Mouse (Mus musculus) lung, postnatal 14 days (tissue): ENCODE results near the gene Krt80.
A peak's percentile ranks its signal among the peaks of the same experiment; 100 is the strongest.

Experiments used
- DNase-seq: peaks from one replicate; pipeline ENCODE4 v3.0.0; 2021

The Krt80 gene

DNA sequence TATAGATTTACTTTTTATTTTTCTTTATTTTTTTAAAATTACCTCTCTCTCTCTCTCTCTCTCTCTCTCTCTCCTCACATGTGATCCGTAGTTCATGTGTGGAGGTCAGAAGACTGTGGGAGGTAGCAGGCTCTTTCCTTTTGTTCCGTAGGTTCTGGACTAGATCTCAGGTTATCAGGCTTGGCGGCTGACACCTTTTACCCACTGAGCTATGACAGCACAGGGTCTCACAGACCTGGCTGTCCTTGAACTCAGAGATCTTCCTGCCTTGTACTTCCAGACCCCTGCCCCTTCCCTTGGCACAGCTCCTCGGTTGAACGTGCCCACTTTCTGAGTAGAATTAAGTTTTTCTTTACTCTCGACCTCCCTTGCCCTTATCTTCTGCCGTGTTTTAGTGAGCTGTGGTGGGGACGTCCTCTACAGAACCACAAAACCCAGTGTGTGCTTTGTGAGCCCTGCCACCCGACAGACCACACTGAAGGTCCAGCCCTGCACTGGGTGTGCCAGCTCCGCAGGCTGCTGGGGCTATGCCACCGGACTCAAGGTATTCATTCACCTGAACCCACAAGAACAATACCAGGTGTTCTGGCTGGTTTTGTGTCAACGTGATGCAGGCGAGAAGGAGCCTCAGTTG, 53.6 kb downstream of the Krt80 start:
- no peak for DNase-seq

GRCm38 (mm10) chr15:101315832-101316231, 54.1 kb downstream of the Krt80 start:
- DNase-seq = peak; percentile 93

DNA sequence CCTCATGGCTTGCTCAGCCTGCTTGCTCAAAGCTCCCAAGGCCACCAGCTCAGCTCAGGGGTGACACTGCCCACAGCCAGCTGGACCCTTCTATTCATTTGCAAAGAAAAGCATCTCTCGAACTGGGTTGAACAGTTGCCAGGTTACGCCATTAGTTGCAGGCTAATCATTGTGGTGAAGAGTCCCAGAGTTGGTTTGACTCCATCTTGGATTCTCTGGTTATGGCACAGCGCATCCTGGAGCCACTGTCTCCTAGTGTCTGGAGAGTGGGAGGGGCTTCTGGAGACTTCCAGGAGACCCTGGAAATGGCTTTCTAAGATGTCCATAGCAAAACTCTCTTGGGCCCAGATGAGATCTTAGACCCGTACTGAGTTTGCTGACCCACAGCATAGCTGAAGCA, 54.6 kb downstream of the Krt80 start:
- DNase-seq = no peak

- no peak for DNase-seq
Measured at GRCm38 (mm10) chr15:101312006-101312405, 58.0 kb downstream of the Krt80 start.

- DNase-seq = no peak
Measured at GRCm38 (mm10) chr15:101311087-101311770, 58.7 kb downstream of the Krt80 start.

DNA sequence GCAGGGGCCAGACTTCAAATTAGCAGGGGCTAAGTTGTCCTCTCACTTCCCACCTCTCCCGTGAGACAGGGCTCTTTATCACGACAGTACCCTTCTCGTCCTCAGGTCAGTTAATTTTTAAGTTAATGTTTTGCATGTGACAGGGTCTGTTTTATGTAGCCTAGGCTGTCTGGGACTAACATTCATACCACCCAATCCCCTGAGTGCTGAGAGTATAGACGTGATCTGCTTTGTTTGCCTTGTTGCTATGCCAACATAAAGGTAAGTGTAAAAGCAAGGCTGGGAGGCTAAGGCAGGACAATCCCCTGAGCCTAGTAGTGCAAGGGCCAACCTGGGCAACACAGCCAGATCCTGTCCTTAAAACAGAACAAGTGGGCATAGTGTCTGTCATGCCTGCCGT, 60.5 kb downstream of the Krt80 start:
- no peak for DNase-seq

DNA sequence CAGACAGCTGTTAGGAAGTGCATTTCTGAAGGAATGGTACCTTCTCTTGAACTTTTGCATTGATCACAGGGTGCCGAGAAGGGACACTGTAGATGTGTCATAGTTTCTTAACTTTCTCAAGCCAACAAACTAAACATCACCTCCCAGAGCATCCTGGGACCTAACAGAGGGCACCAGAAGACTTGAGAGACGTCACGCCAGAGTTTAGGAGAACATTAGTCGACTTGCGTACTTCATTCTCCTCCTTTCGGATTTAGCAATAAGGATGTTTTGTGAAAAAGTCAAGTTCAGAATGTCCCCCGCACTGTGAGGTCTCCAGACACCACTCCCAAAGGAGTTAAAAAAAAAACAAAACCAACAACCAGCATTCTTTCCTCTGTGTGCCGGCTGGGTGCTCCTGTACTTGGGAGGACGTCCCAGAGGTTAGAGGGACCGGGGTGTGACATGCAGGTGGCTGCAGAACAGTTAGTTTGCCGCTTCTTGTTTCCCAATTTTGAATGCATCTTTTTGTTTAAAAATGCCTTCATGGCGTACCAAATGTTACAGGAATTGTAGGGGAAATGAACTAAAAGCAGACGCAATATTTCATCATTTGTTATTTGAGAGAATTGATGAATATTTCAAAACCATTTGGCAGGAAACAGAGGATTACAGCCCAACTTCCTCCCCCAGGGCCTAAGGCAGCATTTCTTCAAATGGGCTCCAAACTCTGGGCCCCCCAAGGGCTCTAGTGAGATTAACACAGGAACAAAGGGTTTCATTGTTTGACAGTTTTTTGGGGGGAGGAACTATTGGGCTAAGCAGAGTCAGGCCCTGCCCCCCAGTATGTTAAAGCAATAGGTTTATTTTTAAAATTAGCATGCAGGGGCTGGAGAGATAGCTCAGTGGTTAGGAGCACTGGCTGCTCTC, 61.3 kb downstream of the Krt80 start:
- DNase-seq = no peak

DNA sequence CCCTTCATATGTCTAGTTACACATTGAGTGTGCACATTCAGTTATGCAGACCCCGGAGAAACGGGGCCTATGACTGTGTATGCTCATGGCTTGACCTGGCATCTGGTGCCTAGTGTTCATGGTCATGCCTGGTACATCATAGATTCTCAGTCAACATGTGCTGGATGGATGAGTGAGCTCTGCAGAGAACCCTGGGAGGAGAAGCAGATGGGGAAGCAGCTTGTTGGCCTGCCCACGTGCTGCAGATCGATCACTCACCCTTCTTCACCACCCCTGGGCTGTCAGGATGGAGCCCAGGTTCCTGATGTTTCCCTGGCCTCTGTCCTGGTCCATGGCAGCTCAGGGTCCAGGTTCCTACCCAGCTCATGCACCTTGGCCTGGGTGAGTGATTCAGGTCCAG, 63.5 kb downstream of the Krt80 start:
- no peak for DNase-seq

DNA sequence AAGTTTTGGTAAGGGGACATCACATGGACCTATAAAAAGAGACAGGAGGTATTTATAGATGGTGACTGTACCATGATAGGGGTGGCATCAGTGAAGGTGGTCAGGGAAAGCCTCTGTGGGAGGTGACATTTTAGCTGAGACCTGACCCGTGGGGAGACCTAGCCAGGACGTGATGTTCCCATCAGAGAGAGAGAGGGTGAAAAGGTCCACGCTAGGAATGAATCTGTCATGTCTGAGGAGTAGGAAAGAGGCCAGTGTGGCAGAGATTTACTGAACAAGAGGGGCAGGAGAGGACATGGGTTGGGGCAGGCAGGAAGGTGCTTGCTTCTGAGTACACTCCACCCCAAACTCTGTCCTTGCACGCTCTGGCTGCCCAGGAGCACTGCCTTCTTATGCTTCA, 66.1 kb downstream of the Krt80 start:
- no peak for DNase-seq

DNA sequence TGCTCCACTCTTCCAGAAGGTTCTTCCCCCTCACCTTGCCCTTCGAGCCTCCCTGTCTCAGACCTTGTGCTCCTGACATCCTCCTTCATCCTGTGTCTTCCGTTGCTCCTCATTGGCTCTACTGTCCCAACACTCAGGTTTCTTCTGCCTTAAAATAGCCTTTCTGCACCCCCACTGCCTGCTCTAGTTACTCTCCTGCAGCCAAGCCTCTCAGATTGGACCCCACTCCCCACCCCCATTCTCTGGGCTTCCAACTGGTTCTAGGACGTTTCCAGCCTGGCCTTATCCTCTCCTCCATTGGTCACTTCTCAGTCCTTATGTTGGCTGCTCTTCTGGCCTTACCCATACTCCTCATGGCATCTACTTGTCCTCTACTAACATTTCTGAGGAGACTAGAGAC, 67.8 kb downstream of the Krt80 start:
- no peak for DNase-seq

- no peak for DNase-seq
Measured at GRCm38 (mm10) chr15:101300128-101300527, 69.8 kb downstream of the Krt80 start.

DNA sequence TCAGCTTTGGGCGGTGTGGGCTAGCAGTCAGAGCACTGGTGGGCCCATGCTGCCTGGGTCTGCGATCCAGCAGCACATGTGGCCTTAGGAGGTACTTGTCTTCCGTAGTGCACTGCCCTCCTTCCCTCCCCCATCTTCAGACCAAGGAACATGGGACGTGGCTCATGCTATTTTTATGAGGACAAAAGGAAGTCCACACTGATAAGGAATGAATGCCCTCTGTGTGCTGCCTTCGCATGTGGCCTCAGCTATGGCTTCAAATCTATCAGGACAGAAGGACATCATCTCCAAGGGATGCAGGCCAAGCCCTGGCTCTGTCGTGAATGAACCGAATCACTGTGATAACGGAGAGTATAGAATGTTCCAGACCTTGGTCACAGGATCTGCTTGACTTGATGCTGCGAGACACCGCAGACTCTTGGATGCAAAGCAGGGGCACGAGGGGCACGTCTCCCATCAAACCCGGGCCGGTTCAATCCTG, 70.4 kb downstream of the Krt80 start:
- DNase-seq = no peak

GRCm38 (mm10) chr15:101298550-101298949, 71.4 kb downstream of the Krt80 start:
- no peak for DNase-seq

DNA sequence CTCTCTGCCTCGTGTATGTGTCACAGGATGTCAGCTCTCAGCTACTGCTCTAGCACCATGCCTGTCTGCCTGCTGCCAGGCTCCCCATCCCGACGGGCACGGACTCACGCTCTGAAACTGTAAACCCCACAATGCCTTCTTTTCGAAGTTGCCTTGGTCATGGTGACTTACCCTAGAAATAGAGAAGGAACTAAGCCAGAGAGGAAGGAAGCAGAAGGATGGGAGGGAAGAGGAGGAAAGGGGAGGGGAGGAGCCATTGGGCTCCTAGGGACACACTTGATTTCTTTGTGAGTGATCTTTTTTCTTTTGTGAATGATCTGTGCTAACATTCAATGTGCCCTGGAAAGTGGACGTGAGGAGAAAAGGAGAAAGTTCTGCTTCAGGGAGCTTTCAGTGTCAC, 72.0 kb downstream of the Krt80 start:
- no peak for DNase-seq
